Mouse (Mus musculus): ENCODE results near the gene Gm8994.

Gene Gm8994

GRCm38 (mm10) chr6:136364008-136364407 lies 36.7 kb downstream of the Gm8994 start:
- DNase-seq: no peak

GRCm38 (mm10) chr6:136364430-136365098 lies 37.2 kb downstream of the Gm8994 start:
- DNase-seq: peak; percentile 53

- no peak for DNase-seq
Observed at GRCm38 (mm10) chr6:136376097-136376496, 48.8 kb downstream of the Gm8994 start.
